Mouse (Mus musculus): ENCODE results near the gene Steap3.
A peak's percentile ranks its signal among the peaks of the same experiment; 100 is the strongest.

Steap3 gene

GRCm38 (mm10) chr1:120197189-120197588 lies 75.3 kb downstream of the Steap3 start:
- peak; percentile 25 for DNase-seq (ENCODE audit: low spot score)

DNA sequence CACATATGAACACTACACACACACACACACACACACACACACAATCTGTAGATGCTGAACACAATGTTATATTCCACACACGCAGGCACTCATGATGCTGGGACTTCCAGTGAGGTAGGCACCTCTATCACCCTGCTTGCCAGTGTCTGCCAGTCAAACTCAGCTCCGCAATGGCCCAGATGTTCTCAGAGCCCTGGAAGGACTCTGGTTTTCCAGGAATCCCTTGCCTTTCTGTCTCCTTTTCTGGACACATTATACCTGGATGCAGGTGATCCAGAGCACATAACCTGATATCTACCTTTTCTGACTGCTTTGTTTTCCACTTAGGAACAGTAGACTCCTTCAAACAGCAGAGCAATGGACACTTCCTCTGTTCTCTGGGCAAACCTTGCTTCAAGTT lies 75.8 kb downstream of the Steap3 start:
- no peak for DNase-seq (ENCODE audit: low spot score)

- DNase-seq (ENCODE audit: low spot score), result no peak
Measured at GRCm38 (mm10) chr1:120195947-120196346, 76.6 kb downstream of the Steap3 start.

- no peak for DNase-seq (ENCODE audit: low spot score)
Measured at GRCm38 (mm10) chr1:120193586-120193985, 78.9 kb downstream of the Steap3 start.

GRCm38 (mm10) chr1:120192321-120192720 lies 80.2 kb downstream of the Steap3 start:
- DNase-seq (ENCODE audit: low spot score), result no peak

DNA sequence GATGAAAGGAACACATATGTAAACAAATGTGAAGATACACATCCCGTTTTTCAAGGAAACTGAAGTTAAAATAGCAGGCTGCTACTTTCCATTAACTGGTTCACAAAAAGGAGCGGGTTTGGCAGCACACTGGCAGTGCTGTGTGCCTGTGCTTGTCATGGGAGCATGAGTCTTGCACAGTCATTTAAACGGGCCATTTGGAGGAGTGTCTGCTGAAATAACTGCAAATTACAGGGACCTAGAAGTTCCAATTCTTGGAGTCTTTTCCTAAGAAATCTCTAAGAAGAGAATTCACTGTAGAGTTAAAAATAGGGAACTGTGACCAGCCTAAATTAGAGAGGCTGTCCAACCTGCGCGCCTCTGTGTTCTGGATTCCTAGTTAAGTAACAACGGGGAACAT lies 81.6 kb downstream of the Steap3 start:
- DNase-seq (ENCODE audit: low spot score), result no peak

DNA sequence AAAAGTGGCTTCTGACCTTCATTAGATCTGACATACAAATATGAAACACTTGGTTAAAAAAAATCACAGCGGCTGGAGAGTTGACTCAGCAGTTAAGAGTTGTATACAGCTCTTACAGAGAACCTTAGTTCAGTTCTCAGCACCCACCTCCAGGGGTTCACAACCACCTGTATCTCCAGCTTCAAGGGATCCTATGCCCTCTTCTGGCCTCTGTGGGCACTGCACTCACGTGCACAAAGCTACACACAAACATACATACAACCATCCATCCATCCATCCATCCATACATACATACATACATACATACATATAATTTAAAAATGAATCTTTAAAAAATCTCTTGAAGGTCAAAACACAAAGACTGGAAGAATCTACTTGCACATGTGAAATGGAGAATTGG lies 82.2 kb downstream of the Steap3 start:
- no peak for DNase-seq (ENCODE audit: low spot score)

- DNase-seq (ENCODE audit: low spot score), result no peak
Measured at GRCm38 (mm10) chr1:120189206-120189605, 83.3 kb downstream of the Steap3 start.

DNA sequence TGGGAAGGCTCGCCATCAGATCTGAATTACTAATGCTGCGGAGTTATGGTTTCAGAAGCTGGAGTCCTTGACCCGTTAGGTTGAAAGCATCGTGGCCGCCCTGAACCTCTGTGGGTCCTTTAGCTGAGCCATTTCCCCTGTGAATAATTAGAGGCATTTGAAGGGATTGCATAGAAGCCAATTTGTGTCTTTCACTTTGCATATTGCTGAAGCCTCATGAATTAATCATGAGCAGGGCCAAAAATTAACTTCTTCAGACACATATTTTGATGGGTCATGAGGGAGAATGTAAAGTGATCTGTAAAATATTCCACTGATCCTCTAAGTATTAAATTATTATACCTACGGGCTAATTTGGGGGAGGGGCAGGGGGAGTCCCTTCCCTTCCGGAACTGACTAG lies 85.4 kb downstream of the Steap3 start:
- DNase-seq (ENCODE audit: low spot score), result no peak

DNA sequence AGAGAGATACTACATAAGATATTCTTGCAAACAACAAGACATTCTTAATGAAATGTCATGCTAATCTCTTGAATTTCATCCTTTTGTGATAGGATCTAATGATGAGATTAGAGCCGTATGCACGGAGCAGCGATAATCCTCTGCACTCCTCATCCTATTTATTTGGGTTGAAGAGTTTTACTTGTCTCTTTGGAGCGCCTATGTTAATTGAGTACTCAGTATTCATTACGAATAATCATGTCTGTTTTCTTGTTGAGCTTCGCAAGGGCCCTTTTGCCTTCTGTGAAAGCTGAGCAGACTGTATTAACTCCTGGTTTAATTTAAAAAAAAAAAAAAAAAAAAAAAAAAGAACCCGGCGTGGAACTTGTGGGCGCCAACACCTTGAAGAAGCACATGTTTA lies 85.8 kb downstream of the Steap3 start:
- no peak for DNase-seq (ENCODE audit: low spot score)

DNA sequence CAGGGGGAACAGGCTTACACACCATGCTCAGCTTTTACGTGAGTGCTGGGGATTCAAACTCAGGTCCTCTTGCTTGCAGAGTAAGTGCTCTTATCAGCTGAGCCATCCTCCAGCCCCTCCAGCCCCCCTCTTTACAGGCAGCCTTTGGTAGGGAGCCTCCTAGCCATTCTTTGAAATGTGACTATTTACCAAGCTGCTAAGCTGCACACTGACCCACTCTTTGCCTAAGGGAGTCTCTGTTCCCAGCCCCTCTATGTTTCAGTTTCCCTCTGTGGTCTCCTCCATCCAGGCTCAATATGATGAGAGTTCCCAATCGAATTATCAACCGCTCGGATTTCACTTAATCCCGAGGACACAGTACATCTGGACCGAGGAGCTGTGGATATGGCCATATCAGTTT lies 86.3 kb downstream of the Steap3 start:
- no peak for DNase-seq (ENCODE audit: low spot score)

GRCm38 (mm10) chr1:120177141-120177540 lies 95.4 kb downstream of the Steap3 start:
- no peak for DNase-seq (ENCODE audit: low spot score)

GRCm38 (mm10) chr1:120176313-120176712 lies 96.2 kb downstream of the Steap3 start:
- no peak for DNase-seq (ENCODE audit: low spot score)

- DNase-seq (ENCODE audit: low spot score), result no peak
Measured at GRCm38 (mm10) chr1:120174991-120175390, 97.5 kb downstream of the Steap3 start.

GRCm38 (mm10) chr1:120171819-120172521 lies 100.5 kb downstream of the Steap3 start:
- DNase-seq (ENCODE audit: low spot score), result no peak

GRCm38 (mm10) chr1:120170307-120170706 lies 102.2 kb downstream of the Steap3 start:
- DNase-seq (ENCODE audit: low spot score), result no peak

DNA sequence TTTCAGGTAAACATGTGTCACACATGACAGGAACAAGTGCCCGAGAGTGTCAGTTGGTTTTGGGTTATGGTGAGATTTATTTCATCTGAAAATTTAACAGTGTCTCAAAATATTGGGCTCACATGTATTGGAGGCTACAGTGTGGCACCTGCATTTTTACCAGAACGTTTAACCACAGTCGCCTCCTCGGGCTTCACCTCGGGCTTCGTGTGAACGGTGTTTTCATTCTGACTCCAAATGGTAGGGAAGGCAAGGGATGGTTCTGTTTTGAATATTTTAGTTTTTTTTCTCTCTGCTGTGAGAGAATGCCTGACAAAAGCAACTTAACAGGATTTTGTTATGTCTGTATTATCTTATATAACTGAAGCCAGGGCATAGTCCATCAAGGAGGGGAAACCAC lies 103.8 kb downstream of the Steap3 start:
- no peak for DNase-seq (ENCODE audit: low spot score)

- no peak for DNase-seq (ENCODE audit: low spot score)
Measured at GRCm38 (mm10) chr1:120168016-120168415, 104.5 kb downstream of the Steap3 start.

DNA sequence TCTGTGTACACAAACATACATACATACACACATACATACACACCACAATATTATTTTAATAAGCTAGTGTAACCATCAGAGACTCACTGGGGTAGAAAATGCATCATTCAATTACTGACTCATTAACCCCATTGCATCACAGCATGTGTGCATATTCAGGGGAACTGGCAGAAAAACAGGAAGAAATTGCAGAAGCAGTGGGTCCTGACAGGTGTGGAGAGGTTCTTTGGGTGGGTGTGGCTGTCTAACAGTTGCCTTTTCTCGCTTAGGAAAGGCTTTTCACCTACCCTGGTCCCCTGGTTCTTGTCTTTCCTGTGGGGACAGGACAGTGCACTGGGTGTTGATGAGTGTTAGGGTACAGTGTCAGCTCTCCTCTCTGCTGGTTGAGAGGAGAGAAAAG lies 109.9 kb downstream of the Steap3 start:
- DNase-seq (ENCODE audit: low spot score), result no peak

DNA sequence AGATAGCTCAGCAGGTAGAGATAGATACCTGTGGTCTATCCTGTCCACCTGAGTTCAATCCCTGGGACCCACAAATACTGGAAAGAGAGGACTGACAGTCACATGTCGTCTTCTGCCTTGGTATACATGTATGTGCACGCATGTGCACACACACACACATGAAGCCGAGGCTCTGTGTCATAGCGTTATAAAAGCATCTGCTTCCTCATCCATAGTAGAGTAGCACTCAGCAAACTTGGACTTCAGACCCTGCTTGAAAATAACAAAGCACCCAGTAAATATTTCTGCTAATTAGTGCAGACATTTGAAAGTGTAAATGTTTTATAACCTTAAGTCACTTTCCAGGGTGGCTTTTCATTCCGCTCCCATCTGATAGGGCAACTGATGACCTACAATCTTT lies 111.0 kb downstream of the Steap3 start:
- DNase-seq (ENCODE audit: low spot score), result no peak

GRCm38 (mm10) chr1:120158474-120159127 lies 113.9 kb downstream of the Steap3 start:
- no peak for DNase-seq (ENCODE audit: low spot score)

GRCm38 (mm10) chr1:120155325-120155724 lies 117.2 kb downstream of the Steap3 start:
- DNase-seq (ENCODE audit: low spot score), result no peak

- DNase-seq (ENCODE audit: low spot score), result no peak
Measured at GRCm38 (mm10) chr1:120154232-120154631, 118.3 kb downstream of the Steap3 start.

DNA sequence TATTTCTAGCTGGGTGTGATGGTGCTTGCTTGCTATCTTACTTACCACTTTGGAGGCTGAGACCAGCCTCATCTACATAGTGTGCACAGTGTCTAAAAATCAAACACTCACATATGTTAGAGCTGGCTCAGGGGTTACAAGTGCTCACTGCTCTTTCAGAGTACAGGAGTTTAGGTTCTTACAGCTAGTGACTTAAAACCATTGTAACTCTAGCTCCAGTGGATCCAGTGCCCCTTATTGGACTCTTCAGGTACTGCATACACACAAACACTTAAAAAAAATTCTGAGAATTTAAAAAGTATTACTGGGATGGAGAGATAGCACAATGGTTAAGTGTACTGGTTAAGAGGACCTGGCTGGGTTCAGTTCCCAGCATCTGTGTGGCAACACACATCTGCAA lies 125.5 kb downstream of the Steap3 start:
- DNase-seq (ENCODE audit: low spot score), result no peak

Data from ovary, postnatal 10 days (tissue).